7 mouse cellular contexts compared by ENCODE assay signal in the genomic region with DNA sequence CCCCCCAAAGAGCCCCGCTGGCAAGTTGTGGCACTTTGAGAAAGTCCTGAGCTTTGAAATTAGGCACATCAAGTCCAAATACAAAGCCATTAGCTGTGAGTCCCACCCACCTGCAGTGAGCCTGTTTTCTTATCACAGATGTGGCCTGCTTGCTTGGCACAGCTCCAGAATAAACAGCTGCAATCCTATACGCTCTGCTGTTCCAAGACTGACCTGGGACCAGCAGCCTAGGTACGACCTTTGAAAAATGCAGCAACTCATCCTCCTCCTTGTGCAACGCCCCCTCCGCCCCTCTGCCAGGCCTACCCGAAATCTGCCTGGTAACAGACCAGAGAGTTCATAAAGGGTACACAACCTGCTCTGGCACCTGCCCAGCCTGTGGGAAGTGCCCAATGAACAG.
DNase-seq lines count a peak whose midpoint lies in the region; ATAC-seq and TF ChIP-seq lines count a peak whose summit lies in the region.

No protein-coding gene starts in this region.

- no peak for DNase-seq in embryonic facial prominence, embryonic 10.5 days (ENCODE audit: low spot score)
- peak; percentile 23 for DNase-seq in gastrocnemius, postnatal 14 days
- DNase-seq in intestine, embryonic 14.5 days (ENCODE audit: low spot score), result peak; percentile 57
- DNase-seq in left cerebral cortex, adult 11 months (ENCODE audit: low spot score), result no peak
- no peak for DNase-seq in left cerebral cortex, adult 18-20 months (ENCODE audit: low spot score in 2 of 2)

- no peak overlapping the region for H3K4me2 ChIP-seq in intestine, embryonic 14.5 days (ENCODE audit: low read length)
- H3K4me2 ChIP-seq in lung, embryonic 15.5 days, result peak overlapping the region; percentile 27; the same call in 1 of the 2 replicates

- TF ChIP-seq CTCF in testis, adult 2 months (IDR thresholded peaks at IDR 0.05; ENCODE audit: control insufficient read depth, insufficient read depth, insufficient replicate concordance, low read depth, low read length), result no peak

- H3K9me3 ChIP-seq in embryonic facial prominence, embryonic 10.5 days, result no peaks in the 10 kb centered on the region
- H3K9me3 ChIP-seq in intestine, embryonic 14.5 days (ENCODE audit: control insufficient read depth, low read length), result no peaks in the 10 kb centered on the region
- H3K9me3 ChIP-seq in lung, embryonic 15.5 days, result no peaks in the 10 kb centered on the region

- peak overlapping the region; percentile 29 for H3K4me3 ChIP-seq in embryonic facial prominence, embryonic 10.5 days
- no peak overlapping the region for H3K4me3 ChIP-seq in intestine, embryonic 14.5 days (ENCODE audit: low read depth, low read length)
- no peak overlapping the region for H3K4me3 ChIP-seq in lung, embryonic 15.5 days
- no peak overlapping the region for H3K4me3 ChIP-seq in testis, adult 2 months (ENCODE audit: control insufficient read depth, low read depth, low read length)

- no peaks in the 10 kb centered on the region for H3K36me3 ChIP-seq in embryonic facial prominence, embryonic 10.5 days (replicated peaks)
- no peaks in the 10 kb centered on the region for H3K36me3 ChIP-seq in intestine, embryonic 14.5 days (ENCODE audit: control insufficient read depth, insufficient read depth, low read length)
- H3K36me3 ChIP-seq in lung, embryonic 15.5 days, result no peaks in the 10 kb centered on the region
- no peaks in the 10 kb centered on the region for H3K36me3 ChIP-seq in testis, adult 2 months (ENCODE audit: control insufficient read depth, insufficient read depth, low read length)

- peaks cover 40% of the 10 kb centered on the region for H3K4me1 ChIP-seq in embryonic facial prominence, embryonic 10.5 days
- peaks cover 3% of the 10 kb centered on the region; the same call in 1 of the 2 replicates for H3K4me1 ChIP-seq in intestine, embryonic 14.5 days (replicated peaks; ENCODE audit: control insufficient read depth, insufficient read depth, low read length)
- peaks cover 7% of the 10 kb centered on the region; the same call in 1 of the 2 replicates for H3K4me1 ChIP-seq in lung, embryonic 15.5 days
- H3K4me1 ChIP-seq in testis, adult 2 months (ENCODE audit: control insufficient read depth, insufficient read depth, low read length), result no peaks in the 10 kb centered on the region

- peak; percentile 71 for ATAC-seq in intestine, embryonic 14.5 days (replicated peaks; ENCODE audit: low FRiP score, low TSS enrichment, low read depth)
- peak; percentile 52; the same call in 1 of the 2 replicates for ATAC-seq in lung, embryonic 15.5 days (ENCODE audit: borderline replicate concordance, extremely low read depth, low FRiP score, low TSS enrichment)

- peak overlapping the region; percentile 76 for H3K27ac ChIP-seq in embryonic facial prominence, embryonic 10.5 days (replicated peaks)
- no peak overlapping the region for H3K27ac ChIP-seq in intestine, embryonic 14.5 days (ENCODE audit: low read depth)
- no peak overlapping the region for H3K27ac ChIP-seq in lung, embryonic 15.5 days
- peak overlapping the region; percentile 60 for H3K27ac ChIP-seq in testis, adult 2 months (ENCODE audit: control insufficient read depth, insufficient read depth, low read depth, low read length)

- intact Hi-C loops in gastrocnemius, postnatal 14 days (cut with DNase I; ENCODE audit: low total_unique reads), result no loop called here

- no peak for TF ChIP-seq POLR2A in testis, adult 2 months (IDR thresholded peaks at IDR 0.05; ENCODE audit: control insufficient read depth, low read depth, low read length)

- 38% methylated on average over 6 of the region's 6 CpGs for WGBS in embryonic facial prominence, embryonic 10.5 days
- WGBS in intestine, embryonic 14.5 days, result 36% methylated on average over 6 of the region's 6 CpGs
- WGBS in lung, embryonic 15.5 days, result 37% methylated on average over 6 of the region's 6 CpGs

- no peak overlapping the region for H3K9ac ChIP-seq in intestine, embryonic 14.5 days (ENCODE audit: low read length)
- H3K9ac ChIP-seq in lung, embryonic 15.5 days, result no peak overlapping the region

- no peaks in the 10 kb centered on the region for H3K27me3 ChIP-seq in embryonic facial prominence, embryonic 10.5 days (replicated peaks; ENCODE audit: low read depth, poor library complexity, severe bottlenecking)
- no peaks in the 10 kb centered on the region for H3K27me3 ChIP-seq in intestine, embryonic 14.5 days (replicated peaks; ENCODE audit: control insufficient read depth, insufficient read depth, low read length)
- H3K27me3 ChIP-seq in lung, embryonic 15.5 days, result no peaks in the 10 kb centered on the region
- no peaks in the 10 kb centered on the region for H3K27me3 ChIP-seq in testis, adult 2 months (ENCODE audit: control insufficient read depth, insufficient read depth, low read length)

Comparison
In these comparisons a context has a peak if more than half of its experiments do, and no peak if none do; other contexts are left out.
1. DNase-seq: peak in gastrocnemius, postnatal 14 days (single experiment) and intestine, embryonic 14.5 days (single experiment); none in embryonic facial prominence, embryonic 10.5 days (single experiment), left cerebral cortex, adult 11 months (single experiment) and left cerebral cortex, adult 18-20 months (0 of 2).
2. H3K27ac ChIP-seq: peak in embryonic facial prominence, embryonic 10.5 days (single experiment) and testis, adult 2 months (single experiment); none in intestine, embryonic 14.5 days (single experiment) and lung, embryonic 15.5 days (single experiment).